Mouse (Mus musculus): ENCODE results near the gene Nfatc3.

The Nfatc3 gene

DNA sequence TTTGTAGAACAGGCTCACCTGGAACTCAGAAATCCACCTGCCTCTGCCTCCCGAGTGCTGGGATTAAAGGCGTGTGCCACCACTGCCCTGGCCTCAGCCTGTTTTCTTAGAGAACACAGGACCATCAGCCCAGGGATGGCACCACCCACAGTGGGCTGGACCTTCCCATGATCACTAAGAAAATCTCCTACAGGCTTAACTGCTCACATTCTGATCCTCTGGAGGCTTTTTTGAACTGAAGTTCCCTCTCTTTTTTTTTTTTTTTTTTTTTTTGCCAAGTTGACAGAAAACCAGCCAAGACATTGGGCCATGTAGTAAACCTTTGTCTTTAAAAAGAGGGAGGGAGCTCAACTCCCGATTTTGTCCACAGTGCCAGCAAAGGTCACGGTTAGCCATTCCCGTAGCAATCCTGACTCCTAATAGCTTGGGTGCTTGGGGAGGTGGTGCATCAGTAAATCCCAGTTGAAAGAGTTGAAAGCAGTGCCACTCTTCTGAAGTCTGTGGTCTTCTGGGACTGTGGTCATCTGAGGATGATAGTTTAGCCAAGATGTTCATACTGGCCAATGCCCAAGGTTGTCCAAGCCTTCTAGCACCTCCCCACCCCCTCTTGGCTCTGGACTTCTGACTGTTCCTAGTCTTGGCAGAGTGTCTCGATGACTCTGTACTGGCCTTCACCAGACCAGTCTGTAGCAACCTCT lies 89.4 kb downstream of the Nfatc3 start:
- DNase-seq (ENCODE audit: low spot score): no peak

DNA sequence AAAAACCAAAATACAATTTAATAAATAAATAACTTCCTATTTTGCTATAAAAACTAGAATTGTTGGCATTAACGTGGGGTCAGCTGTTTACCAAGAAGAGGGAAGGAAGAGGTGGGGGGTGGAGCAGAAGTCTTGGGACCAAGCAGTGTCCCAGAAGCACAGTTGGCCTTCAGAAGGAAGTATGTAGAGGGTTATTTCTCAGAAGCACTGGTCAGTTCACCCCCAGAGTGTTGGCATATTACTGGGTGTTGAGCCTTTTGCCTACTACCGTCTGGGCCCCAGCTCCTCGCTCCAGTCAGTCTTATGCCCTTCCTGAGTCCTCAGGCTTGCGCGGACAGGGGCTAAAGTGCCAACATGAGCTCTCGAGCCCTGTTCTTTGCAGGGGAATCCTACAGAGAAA lies 90.4 kb downstream of the Nfatc3 start:
- no peak for DNase-seq (ENCODE audit: low spot score)

DNA sequence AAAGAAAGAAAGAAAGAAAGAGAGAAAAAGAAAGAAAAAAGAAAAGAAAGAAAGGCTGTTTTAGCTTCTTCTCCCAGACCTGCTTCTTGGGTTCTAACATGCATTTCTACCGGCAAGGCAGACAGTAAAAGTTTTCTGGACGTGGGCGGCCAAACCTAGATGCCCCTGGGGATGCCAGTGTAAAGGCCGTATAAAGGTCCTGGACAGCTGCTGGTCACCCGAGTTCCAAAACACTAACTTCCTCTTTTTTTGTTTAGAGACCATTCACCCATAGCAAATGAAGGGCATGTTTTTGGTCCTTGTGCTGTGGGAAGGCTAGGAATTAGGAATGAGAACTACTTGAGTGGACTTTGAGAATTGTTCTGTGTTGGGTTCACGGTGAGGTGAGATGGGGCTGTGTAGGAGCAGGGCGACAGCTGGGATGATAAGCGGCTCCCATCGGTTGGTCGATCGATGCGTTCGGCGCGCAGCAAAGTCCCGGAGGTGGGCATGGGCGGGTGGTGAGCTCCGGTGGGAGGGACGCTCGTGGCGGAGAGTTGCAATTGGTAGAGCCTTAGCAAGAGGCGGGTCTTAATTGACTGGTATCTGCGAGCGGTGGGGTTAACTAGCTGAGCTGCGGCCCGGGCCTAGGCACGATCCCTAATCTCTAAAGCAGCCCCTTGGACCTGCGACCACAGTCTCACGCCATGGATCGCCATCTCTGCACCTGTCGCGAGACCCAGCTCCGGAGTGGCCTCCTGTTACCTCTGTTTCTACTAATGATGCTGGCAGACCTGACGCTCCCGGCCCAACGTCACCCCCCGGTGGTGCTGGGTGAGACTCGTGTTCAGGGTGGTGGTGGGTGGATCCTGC lies 91.4 kb downstream of the Nfatc3 start, which contains the start of gene Pla2g15:
Pla2g15 (plus strand) TSS at position 599 of the 852 bp plus-strand sequence.
- peak; percentile 97 for DNase-seq (ENCODE audit: low spot score)

DNA sequence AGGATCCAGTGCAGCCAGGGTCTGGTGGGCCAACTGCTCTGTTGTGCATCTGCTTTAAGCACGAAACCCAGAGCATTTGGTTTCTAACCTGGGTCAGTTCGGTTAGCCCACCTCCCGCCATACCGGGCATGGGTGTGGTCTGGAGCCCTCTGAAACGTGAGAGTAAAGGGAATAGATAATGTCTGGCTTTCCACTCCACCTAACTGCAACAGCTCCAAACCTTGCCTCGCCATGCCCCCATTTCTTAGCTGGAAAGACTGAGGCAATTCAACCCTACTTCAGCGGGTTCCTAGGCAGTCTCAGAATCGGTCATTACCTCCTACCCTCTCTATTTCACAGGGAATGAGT lies 92.0 kb downstream of the Nfatc3 start:
- no peak for DNase-seq (ENCODE audit: low spot score)

DNA sequence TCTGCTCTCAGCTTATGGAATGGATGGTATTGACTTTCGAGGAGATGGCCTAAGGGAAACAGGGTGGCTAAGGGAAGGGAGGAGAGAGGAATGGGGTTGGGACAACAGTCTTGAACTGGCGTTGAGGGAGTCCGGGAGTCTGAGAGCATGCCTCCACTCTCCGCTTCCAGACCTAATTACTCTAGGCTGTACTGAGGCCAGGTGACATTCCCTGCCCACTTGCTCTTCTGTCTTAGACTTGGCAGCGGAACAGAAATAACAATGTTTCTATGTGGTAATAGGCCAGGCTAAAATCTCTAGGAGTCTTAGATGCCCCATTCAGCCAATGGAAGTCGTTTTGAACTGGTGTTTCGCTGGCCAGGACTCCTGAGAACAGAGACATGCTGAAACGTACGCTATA lies 92.4 kb downstream of the Nfatc3 start:
- DNase-seq (ENCODE audit: low spot score): no peak

DNA sequence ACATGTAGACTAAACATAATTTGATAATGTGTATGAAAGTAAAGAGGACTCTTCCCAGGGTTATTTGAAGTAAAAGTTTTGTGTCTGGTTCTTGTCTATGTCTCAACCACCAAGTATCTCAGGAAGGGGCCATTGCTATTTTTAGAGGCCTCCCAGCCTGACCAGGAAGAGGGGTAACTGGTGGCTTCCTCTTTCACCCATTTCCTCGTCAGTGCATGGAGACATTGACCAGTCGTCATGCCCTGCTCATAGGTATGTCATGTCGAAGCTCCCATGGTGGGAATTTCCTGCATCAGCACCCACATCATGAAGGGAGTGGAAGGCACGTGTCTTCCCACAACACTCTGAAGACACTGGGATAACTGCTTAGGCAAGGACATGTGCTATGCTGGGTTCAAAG lies 94.2 kb downstream of the Nfatc3 start:
- no peak for DNase-seq (ENCODE audit: low spot score)

DNA sequence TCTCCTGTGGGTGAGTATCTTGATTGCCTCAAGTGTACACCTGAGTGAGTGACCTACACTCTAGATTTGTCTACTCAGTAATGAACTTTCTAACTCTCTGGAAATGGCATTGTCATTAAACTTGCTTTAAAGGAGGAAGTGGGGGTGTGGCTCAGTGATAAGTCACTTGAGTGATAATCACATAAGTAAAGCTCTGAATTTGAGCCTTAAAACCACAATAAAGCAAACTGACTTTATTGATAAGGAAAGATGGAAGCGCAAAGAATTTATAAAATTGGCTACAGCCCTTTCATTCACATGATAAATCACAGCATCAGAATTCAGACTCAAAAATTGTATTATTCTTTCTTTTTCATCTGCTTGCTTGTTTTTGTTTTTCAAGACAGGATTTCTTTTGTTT lies 98.8 kb downstream of the Nfatc3 start:
- no peak for DNase-seq (ENCODE audit: low spot score)

DNA sequence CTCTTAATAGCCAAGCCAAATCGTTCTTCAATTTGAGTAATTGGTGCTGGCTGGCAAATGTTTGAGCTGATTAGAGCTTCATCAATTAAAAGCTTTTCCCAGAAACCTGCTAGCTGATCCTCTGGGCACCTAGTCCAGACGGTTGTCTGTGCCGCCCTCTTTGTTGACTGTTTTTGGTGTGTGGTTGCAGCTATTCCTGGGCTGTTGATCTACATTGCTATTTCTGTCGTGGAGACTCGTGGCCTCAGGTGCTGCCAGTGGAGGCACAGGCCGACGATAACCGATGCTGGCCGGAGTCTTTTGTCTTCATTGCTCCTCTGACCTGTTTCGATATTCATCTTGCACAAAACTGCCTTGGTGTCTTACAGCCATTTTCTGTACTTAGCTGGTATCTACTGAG lies 99.7 kb downstream of the Nfatc3 start:
- no peak for DNase-seq (ENCODE audit: low spot score)

DNA sequence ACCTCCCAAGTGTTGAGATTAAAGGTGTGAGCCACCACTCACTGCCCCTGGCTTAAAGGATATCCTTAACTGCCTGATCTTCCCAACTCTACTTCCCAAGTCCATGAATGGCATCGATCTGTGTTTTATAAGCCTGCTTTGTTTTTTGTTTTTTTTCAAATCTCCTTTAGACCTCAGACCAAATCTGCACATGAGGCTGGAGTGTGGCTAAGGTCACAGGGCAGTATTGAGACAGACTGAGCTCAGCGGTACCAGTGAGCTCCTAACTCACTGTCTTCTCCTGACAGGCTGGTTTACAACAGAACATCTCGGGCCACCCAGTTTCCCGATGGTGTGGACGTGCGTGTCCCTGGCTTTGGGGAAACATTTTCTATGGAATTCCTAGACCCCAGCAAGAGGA lies 101.2 kb downstream of the Nfatc3 start:
- no peak for DNase-seq (ENCODE audit: low spot score)

DNA sequence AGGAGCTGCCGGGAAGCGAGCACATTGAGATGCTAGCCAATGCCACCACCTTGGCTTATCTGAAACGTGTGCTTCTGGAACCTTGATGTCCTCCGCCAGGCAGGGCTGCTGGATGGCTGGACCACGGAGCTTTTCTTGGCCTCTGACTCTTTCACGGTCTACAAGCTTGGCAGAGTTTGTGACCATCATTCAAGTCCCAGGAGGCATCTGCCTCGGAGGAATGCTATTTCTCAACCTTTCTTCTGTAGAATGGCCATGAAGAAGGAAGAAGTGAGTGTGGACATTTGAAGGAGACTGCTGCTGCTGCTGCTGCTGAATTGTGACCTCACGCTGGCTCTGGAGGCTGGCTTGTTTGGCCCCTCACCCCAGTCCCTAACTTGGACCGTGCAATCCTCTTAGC lies 104.6 kb downstream of the Nfatc3 start:
- no peak for DNase-seq (ENCODE audit: low spot score)

DNA sequence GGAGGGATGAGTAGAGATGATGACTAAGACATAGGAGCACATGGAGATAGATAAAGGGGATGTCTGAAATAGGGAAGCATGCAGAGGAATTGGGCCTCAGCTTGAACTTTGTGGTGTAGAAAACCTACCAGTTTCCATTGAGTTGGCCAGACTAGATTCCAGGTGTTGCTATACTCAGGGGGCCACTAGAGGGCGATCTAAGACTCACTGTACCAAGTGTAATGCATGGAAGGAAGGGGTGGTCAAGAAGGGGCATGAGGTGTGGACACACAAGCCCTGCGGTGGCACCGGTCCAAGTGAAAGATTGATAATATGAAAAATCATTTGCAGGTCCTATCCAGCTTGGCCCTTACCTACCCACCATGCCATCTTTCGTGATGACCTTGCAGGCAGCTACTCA lies 106.8 kb downstream of the Nfatc3 start:
- peak; percentile 75 for DNase-seq (ENCODE audit: low spot score)

DNA sequence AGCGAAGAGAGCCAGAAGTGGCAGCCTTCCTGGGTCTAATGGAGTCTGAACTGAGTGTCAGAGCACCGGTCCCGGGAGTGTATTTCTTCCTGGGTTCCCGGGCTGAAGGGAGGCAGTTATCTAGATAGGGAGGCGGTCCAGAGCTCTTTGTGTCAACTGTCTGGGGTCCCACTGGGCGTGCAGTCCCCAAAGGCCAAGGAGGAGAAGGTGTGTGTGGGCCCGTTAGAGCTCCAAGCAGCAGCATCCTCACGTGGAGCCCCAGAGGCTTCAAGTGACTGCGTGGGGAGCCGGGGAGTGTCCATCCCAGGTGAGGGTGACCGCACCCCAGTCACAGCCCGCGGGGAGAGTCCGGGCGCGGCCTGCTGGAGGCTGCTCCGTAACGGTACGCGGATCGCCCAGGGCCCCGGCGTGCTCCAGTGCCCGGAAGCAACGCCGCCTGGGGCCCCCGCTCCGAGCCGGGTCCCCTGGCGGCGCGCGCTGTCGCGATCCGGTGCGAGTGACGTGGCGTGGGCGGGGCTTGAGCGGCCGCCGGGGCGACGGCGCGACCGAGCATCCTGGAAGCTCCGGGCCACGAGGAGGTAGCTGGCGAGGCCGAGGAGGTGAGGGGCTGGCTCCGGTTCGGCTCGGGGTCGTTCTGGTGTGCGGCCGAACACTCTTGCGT lies 109.8 kb downstream of the Nfatc3 start, which contains the start of gene Slc7a6:
Slc7a6 (plus strand) TSS at position 502 of the 661 bp plus-strand sequence.
- peak; percentile 90 for DNase-seq (ENCODE audit: low spot score)

DNA sequence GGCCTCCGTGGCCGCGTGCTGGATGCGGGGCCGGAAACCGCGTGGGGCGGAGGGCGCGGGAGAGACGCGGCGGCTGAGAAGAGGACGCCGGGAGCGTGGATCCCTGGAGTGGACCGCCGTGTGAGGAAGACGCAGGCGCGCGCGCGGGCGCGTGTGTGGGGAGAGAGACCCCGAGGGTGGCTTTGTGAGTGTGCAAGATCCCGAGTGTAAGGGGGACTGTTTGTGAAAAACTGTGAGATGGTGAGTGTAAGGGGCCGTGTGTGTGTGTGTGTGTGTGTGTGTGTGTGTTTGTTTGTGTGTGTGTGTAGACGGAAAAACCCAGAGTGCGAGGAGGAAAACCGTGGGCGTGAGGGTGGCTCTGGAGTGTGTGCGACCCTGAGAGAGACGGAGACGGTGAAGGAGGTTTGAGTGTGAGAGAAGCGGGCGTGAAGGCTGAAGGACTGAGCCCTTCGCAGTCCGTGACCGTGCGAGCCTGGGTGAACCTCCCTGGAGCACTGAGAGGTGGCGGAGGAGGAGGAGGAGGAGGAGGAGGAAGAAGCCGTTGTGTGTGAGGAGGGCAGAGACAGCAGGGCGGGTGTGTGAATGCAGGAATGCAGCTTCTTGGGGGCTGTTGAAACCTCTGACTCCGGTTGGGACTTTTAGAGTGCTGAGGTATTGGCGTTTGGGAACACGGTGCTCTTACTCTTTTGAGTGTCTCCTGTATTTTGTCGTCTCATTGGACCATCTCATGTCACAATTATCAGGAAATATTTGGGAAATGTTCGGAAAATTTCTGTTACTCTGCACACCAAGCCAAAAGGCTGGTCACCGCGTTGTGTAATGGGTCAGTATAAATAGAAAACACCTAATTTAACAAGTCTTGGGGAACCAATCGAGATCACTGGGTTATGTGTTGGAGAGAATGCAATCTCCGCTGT lies 110.6 kb downstream of the Nfatc3 start:
- DNase-seq (ENCODE audit: low spot score): peak; percentile 64

DNA sequence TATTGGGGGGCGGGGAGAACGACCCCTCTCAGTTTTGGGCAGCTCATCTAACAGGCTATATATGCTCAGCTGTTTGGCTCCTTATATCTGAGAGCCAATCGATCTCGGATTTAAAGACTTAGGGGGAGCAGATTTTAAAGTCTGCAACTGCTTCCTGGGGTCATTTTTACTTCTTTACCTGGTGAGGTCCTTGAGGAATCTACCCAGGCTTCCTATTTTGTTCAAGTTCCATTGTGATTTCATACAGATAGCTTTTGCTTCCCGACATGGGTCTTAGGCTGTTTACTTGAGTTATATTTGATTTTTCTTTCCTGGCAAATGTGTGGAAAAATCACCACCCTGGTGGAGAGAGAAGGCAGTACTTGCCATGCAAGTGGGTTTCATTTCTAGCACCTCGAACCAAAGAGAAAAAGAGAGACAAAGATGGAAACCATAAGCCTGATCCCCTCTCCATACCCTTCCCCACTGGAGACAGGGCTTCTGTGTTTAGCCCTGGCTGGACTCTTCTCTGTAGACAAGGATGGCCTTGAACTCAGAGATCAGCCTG lies 111.4 kb downstream of the Nfatc3 start:
- DNase-seq (ENCODE audit: low spot score): no peak

DNA sequence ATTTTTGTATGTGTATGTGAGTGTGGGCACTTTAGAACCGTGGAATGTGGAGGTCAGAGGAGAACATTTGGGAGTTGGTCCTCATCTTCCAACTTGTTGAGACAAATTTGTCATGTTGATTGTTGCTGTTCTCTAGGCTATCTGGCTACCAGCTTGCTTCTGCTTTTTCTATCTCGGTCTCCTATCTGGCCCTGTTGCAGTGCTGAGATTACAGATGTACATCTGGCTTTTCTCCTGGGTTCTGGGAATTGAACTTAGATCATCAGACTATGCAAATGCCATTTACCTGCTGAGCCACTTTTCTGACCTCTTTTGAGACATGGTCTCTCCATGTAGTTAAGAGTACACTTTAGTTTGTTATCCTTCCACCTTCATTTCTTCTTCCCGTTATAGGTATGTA lies 114.9 kb downstream of the Nfatc3 start:
- DNase-seq (ENCODE audit: low spot score): no peak

DNA sequence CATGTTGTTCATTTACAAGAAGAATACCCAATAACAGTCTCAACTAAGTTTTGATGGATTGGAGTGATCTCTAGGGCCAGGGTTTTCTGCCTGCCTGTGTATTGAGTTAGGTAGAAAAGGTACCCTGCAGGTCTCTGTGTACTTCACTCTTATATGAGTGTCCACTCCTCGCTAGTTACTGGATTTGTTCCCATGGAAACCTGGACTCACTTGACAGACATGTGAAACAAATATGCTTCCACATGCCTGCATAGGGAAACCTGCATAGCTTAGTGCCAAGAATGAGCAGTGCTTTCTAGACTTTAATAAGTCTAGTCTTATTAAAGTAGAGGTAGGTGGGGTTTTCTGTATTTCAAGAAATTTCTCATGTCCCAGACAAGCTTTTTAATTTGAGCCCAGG lies 118.3 kb downstream of the Nfatc3 start:
- peak; percentile 14 for DNase-seq (ENCODE audit: low spot score)

DNA sequence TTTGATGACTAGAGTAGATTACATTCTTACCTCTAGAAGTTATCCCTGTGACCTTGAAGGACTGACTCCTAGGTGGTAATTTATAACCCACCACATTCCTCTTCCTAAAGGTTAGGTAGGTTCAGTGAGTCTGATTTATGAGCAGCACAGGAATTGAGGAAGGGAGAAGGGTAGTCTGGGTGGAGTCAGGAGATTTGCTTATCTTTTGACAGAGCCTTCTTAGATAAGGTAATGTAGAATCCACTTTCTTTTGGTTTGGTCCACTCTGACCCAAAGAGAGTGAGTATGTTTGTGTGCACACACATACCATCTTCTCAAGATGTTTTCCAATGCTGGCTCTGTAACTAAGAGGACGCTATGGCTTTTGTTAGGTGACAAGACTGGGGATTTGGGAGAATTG lies 119.0 kb downstream of the Nfatc3 start:
- no peak for DNase-seq (ENCODE audit: low spot score)

DNA sequence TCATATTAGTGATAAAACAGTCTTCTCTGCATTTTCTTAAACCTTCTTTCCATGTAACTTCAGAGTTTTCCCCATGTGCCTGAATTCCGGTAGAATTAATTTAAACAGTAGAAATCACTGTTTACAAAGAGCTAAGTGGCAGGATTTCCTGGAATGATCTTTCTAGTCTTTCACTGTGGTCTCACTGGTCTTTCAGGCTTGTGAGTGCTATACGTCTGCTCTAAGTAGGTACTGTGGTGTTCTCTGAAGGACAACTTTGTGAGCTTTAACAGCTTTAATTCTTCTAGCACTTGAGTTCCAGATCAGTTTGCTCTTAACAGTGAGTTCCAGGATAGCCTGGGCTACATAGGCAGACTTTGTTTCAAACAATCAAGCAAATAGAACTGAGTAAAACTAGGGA lies 119.8 kb downstream of the Nfatc3 start:
- DNase-seq (ENCODE audit: low spot score): no peak
